22 mouse cellular contexts compared by ENCODE assay signal in the genomic region with DNA sequence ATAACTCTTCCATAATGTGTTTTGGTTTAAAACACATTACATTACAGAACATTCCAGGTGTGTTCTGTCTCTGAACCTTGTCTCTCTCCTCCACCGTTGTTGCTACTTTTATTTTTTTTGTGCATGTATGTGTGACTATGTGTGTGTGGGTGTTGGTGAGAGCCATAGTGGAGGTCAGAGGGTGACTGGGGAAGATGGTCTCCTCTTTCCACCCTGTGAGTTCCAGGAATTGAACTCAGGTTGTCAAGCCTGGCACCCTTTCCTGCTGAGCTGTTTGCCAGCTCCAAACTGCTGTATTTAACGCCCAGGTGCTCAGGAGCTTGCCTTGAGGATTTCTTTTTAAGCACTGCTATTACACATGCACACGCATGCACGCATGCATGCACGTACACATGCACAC.
"Had no signal": no experiment of that assay in that cellular context is flagged by ENCODE, and none has a peak within 500 bp of the region (broad histone marks: within the 10 kb centered on the region; RNA-seq: fewer than 3 reads in every experiment).

No protein-coding gene starts in this region.

- H3K9me3 ChIP-seq: intestine, embryonic 15.5 days; lung, embryonic 15.5 days; megakaryocyte, embryonic 14.5 days; midbrain, embryonic 10.5 days; midbrain, embryonic 15.5 days; neural tube, embryonic 12.5 days; neural tube, embryonic 15.5 days had no signal

- H3K27me3 ChIP-seq: intestine, embryonic 15.5 days; lung, embryonic 15.5 days; megakaryocyte, embryonic 14.5 days; midbrain, embryonic 15.5 days; neural tube, embryonic 12.5 days; neural tube, embryonic 15.5 days had no signal

- DNase-seq: kidney, adult 18-20 months; layer of hippocampus, postnatal 36 days; lung, adult 18-20 months; lung, postnatal 10 days; lung, postnatal 36 days; right cerebral cortex, adult 18-20 months; right cerebral cortex, postnatal 14 days; right cerebral cortex, postnatal 4 days; thymus, adult 2 months; thymus, postnatal 14 days; thymus, postnatal 4 days had no signal

- H3K27ac ChIP-seq: intestine, embryonic 15.5 days; left cerebral cortex, adult 2 months; liver, embryonic 14.5 days; lung, embryonic 15.5 days; midbrain, embryonic 10.5 days; midbrain, embryonic 15.5 days; neural tube, embryonic 12.5 days; neural tube, embryonic 15.5 days; stomach, postnatal 0 days had no signal

- H3K4me2 ChIP-seq: intestine, embryonic 15.5 days; lung, embryonic 15.5 days; midbrain, embryonic 15.5 days; neural tube, embryonic 12.5 days; neural tube, embryonic 15.5 days had no signal

- H3K9ac ChIP-seq: intestine, embryonic 15.5 days; liver, embryonic 14.5 days; lung, embryonic 15.5 days; midbrain, embryonic 15.5 days; neural tube, embryonic 12.5 days; neural tube, embryonic 15.5 days had no signal

- H3K4me1 ChIP-seq: intestine, embryonic 15.5 days; lung, embryonic 15.5 days; midbrain, embryonic 15.5 days; neural tube, embryonic 12.5 days; neural tube, embryonic 15.5 days had no signal

- ATAC-seq: hindbrain, embryonic 16.5 days; intestine, embryonic 15.5 days; midbrain, embryonic 15.5 days had no signal

- H3K4me3 ChIP-seq: intestine, embryonic 15.5 days; left cerebral cortex, adult 2 months; lung, embryonic 15.5 days; megakaryocyte, embryonic 14.5 days; midbrain, embryonic 10.5 days; midbrain, embryonic 15.5 days; neural tube, embryonic 12.5 days; neural tube, embryonic 15.5 days had no signal

- H3K36me3 ChIP-seq: intestine, embryonic 15.5 days; lung, embryonic 15.5 days; midbrain, embryonic 10.5 days; midbrain, embryonic 15.5 days; neural tube, embryonic 12.5 days; neural tube, embryonic 15.5 days had no signal
